Mouse (Mus musculus) hindbrain, embryonic 13.5 days (tissue): Measurements from ENCODE around the gene Kdr. TPM values are rescaled to one million over a fixed set of nuclear protein-coding genes. Genes with fewer than 3 reads are reported as not detected.
"Not testable (repeated sequence)": the region's sequence is repeated elsewhere in the genome, so short reads cannot be mapped to it uniquely, and the experiment has no call there.

Source experiments
- ATAC-seq: fragments of 200-750 bp; cut with Nextera tagmentation; 2 replicates; pipeline ENCODE4 v1.8.0; 2017; ENCODE audit warnings: moderate TSS enrichment; ENCODE audit not compliant: low FRiP score
- H3K27ac ChIP-seq: fragments of 300-500 bp; sonication (generic); 2 replicates; pipeline ENCODE4 v1.5.1; 2015; ENCODE audit warnings: inconsistent platforms, mild to moderate bottlenecking, moderate library complexity
- H3K27me3 ChIP-seq: fragments of 300-500 bp; sonication (generic); 2 replicates; pipeline ENCODE4 v1.6.1; 2015; ENCODE audit warnings: mild to moderate bottlenecking, inconsistent platforms
- H3K36me3 ChIP-seq: fragments of 300-500 bp; sonication (generic); 2 replicates; pipeline ENCODE4 v1.6.1; 2015; ENCODE audit warnings: mild to moderate bottlenecking, inconsistent platforms
- H3K4me1 ChIP-seq: fragments of 300-500 bp; sonication (generic); replicated peaks from 2 replicates; pipeline ENCODE4 v1.6.1; 2015; ENCODE audit warnings: inconsistent platforms
- H3K4me2 ChIP-seq: fragments of 300-500 bp; sonication (generic); 2 replicates; pipeline ENCODE4 v1.6.1; 2015; ENCODE audit warnings: inconsistent platforms, mild to moderate bottlenecking, moderate library complexity
- H3K4me3 ChIP-seq: fragments of 300-500 bp; sonication (generic); 2 replicates; pipeline ENCODE4 v1.5.1; 2015; ENCODE audit warnings: mild to moderate bottlenecking, inconsistent platforms
- H3K9ac ChIP-seq: fragments of 300-500 bp; sonication (generic); 2 replicates; pipeline ENCODE4 v1.6.1; 2015; ENCODE audit warnings: mild to moderate bottlenecking, inconsistent platforms
- H3K9me3 ChIP-seq: fragments of 300-500 bp; sonication (generic); 2 replicates; pipeline ENCODE4 v1.6.1; 2016; ENCODE audit warnings: inconsistent platforms
- WGBS: fragments of 180-500 bp; shearing (Covaris S2); methylation state at CpG from one replicate; pipeline ENCODE4 v1.1.7; 2015; 5-methylcytosine and 5-hydroxymethylcytosine counted together
- polyA plus RNA-seq: library from polyadenylated mRNA; unstranded; fragments of >200 nt; fragmentation: Nextera tagmentation; extraction: Ambion mirVana; gene quantifications from 2 replicates; pipeline ENCODE4 v1.2.1, GENCODE M21; 2015

Kdr gene
- polyA plus RNA-seq, 1 experiment from 2014 or later, result 26.0 TPM

GRCm38 (mm10) chr5:75934201-75934600 lies 44.1 kb downstream of the Kdr start:
- WGBS, result 86% methylated on average over 10 of the region's 10 CpGs
- H3K27me3 ChIP-seq, result no peaks in the 10 kb centered on the region
- H3K4me1 ChIP-seq, result no peaks in the 10 kb centered on the region
- H3K9ac ChIP-seq, result no peak overlapping the region
- ATAC-seq, result no peak
- H3K36me3 ChIP-seq, result no peaks in the 10 kb centered on the region
- no peaks in the 10 kb centered on the region for H3K9me3 ChIP-seq
- H3K27ac ChIP-seq, result no peak overlapping the region
- no peak overlapping the region for H3K4me2 ChIP-seq
- H3K4me3 ChIP-seq, result no peak overlapping the region

- Histone ChIP-seq H3K36me3 (no peaks in the 10 kb centered on the region), H3K9ac (no peak overlapping the region), H3K9me3 (no peaks in the 10 kb centered on the region), H3K4me1 (no peaks in the 10 kb centered on the region), H3K4me3 (no peak overlapping the region), H3K4me2 (no peak overlapping the region), H3K27ac (no peak overlapping the region), H3K27me3 (no peaks in the 10 kb centered on the region)
- ATAC-seq, result no peak
- 85% methylated on average over 20 of the region's 20 CpGs for WGBS
These were observed 44.7 kb downstream of the Kdr start for GRCm38 (mm10) chr5:75933521-75934044.

DNA sequence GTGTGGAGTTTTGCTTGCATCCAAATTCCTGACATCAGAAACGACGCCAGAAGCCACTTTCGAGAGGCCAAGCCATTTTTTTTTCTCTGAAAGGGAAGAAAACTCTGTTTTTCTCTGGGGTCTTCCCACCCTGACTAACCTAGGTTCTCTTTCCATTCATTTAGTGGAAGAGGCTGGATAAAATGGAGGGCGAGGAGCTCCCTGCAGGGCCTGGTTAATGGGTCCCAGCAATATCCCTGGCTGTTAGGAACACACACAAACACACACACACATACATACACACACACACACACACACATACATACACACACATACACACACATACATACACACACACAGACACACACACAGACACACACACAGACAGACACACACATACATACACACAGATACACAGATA lies 46.8 kb downstream of the Kdr start:
- H3K4me1 ChIP-seq, ATAC-seq, H3K4me2 ChIP-seq, H3K36me3 ChIP-seq, H3K27ac ChIP-seq, H3K27me3 ChIP-seq, H3K9me3 ChIP-seq, H3K4me3 ChIP-seq, H3K9ac ChIP-seq: not testable (repeated sequence)
- 91% methylated on average over 4 of the region's 4 CpGs for WGBS

DNA sequence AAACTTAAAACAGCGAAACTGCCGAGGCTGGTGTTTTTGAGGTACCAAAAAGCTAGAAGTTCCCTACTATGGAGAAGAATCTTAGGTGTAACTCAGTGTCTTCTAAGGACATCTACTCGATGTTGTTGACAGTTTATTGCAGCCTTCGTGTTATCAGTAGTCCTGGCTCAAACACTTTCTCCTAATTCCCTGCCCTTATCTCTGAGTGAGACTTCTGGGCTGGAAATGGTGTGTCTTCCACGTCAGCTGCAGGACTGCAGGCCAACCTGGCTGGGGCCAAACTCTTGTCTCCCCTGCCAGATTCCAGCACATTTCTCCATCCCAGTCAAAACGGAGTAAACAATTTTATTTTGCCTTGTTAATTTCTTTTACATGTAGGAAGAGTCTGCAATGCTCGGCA lies 48.3 kb downstream of the Kdr start:
- no peak overlapping the region for H3K4me3 ChIP-seq
- H3K4me1 ChIP-seq, result no peaks in the 10 kb centered on the region
- no peak overlapping the region for H3K4me2 ChIP-seq
- H3K36me3 ChIP-seq, result no peaks in the 10 kb centered on the region
- H3K27me3 ChIP-seq, result no peaks in the 10 kb centered on the region
- no peak overlapping the region for H3K27ac ChIP-seq
- ATAC-seq, result no peak
- no peak overlapping the region for H3K9ac ChIP-seq
- 87% methylated on average over 7 of the region's 7 CpGs for WGBS
- no peaks in the 10 kb centered on the region for H3K9me3 ChIP-seq

GRCm38 (mm10) chr5:75922677-75923076 lies 55.6 kb downstream of the Kdr start:
- Histone ChIP-seq H3K9me3 (no peaks in the 10 kb centered on the region), H3K27ac (no peak overlapping the region), H3K4me1 (peaks cover 5% of the 10 kb centered on the region), H3K36me3 (no peaks in the 10 kb centered on the region), H3K27me3 (no peaks in the 10 kb centered on the region), H3K4me3 (no peak overlapping the region), H3K9ac (no peak overlapping the region), H3K4me2 (no peak overlapping the region)
- ATAC-seq, result 0 out of 2 replicates have a peak, but pooled peaks have one; percentile 49
- WGBS, result 80% methylated on average over 6 of the region's 6 CpGs

DNA sequence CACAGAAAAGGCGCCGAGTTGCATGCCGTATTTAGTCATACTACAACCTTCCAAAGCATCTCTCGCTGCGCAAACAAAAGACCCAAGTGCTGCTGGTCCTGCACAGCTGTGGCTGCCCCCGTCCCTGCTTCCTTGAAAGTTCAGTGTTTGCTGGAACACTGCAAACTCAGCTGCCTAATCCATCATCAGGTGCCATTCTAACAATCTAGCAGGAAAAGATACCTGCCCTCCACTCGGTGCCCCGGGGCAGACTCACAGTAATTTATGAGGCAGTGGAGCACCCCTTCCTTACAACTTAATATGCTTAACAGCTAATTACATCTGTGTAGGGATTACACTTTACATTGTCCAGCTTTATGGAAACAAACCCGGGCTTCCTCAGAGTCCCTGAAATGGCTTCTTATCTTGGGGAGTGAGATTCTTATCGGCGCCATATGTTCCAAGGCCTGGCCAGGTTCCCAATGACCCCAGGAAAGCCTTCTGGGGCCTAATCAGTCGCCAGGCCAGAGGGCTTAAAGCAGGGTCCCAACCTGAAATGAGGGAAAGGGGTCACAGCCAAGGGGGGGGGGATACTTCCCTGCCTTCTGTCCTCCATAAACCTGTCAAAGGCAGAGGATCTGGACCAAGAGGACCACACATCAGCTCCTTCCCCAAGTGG lies 56.4 kb downstream of the Kdr start:
- WGBS, result 74% methylated on average over 12 of the region's 12 CpGs
- Histone ChIP-seq H3K27me3 (no peaks in the 10 kb centered on the region), H3K36me3 (no peaks in the 10 kb centered on the region), H3K4me1 (peaks cover 5% of the 10 kb centered on the region), H3K27ac (0 out of 2 replicates have a peak overlapping the region, but pooled peaks have one; percentile 40), H3K9me3 (no peaks in the 10 kb centered on the region), H3K4me2 (no peak overlapping the region), H3K4me3 (no peak overlapping the region), H3K9ac (no peak overlapping the region)
- no peak for ATAC-seq

GRCm38 (mm10) chr5:75919601-75920000 lies 58.7 kb downstream of the Kdr start:
- WGBS, result 84% methylated on average over 7 of the region's 7 CpGs
- Histone ChIP-seq H3K27me3 (no peaks in the 10 kb centered on the region), H3K9ac (no peak overlapping the region), H3K36me3 (no peaks in the 10 kb centered on the region), H3K9me3 (no peaks in the 10 kb centered on the region), H3K4me1 (peaks cover 5% of the 10 kb centered on the region), H3K4me2 (no peak overlapping the region), H3K4me3 (no peak overlapping the region), H3K27ac (no peak overlapping the region)
- ATAC-seq, result no peak

DNA sequence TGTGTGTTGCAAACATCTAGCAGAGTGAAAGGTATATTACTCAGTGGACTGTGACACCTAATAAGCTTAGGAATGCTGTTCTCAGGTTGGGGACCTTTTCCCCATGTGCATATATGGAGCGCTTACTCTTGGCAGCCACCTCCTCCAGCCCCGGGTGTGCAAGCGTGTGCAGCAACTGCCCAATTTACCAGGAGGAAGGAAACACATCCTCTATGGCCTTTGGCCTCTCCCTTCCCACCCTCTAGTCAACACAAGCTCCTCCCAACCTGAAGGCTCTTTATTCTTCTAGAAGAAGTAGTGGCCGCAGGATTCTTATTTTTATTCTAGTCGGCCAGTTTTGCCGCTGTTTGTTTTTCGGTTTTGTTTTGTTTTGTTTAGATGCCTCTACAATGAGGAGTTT lies 60.1 kb downstream of the Kdr start:
- H3K9me3 ChIP-seq, result no peaks in the 10 kb centered on the region
- no peak for ATAC-seq
- H3K4me3 ChIP-seq, result no peak overlapping the region
- WGBS, result 75% methylated on average over 7 of the region's 7 CpGs
- H3K4me2 ChIP-seq, result no peak overlapping the region
- peaks cover 5% of the 10 kb centered on the region for H3K4me1 ChIP-seq
- H3K36me3 ChIP-seq, result no peaks in the 10 kb centered on the region
- H3K9ac ChIP-seq, result no peak overlapping the region
- H3K27me3 ChIP-seq, result no peaks in the 10 kb centered on the region
- H3K27ac ChIP-seq, result no peak overlapping the region

DNA sequence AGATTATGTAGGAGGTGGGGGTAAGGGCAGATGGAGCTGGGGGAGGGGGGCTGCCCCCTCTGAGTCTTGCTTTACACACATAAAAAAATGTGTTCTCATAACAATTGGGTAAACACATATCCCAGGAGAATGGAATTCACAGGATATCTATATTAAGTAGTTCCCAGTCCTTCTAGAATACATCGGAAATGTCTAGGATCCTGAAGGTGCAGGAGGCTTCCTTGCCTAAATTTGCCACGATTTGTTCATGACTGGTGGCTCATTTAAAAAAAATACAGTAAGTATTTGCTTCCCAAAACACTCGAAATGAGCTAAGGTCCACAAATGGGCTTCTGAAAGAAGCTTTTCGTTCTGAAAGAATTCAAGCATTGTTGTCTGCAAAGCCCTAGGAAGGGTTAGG lies 61.0 kb downstream of the Kdr start:
- Histone ChIP-seq H3K9me3 (no peaks in the 10 kb centered on the region), H3K4me1 (peaks cover 5% of the 10 kb centered on the region), H3K36me3 (no peaks in the 10 kb centered on the region), H3K27me3 (no peaks in the 10 kb centered on the region), H3K4me2 (no peak overlapping the region), H3K27ac (no peak overlapping the region), H3K9ac (no peak overlapping the region), H3K4me3 (no peak overlapping the region)
- no peak for ATAC-seq
- 79% methylated on average over 4 of the region's 4 CpGs for WGBS

DNA sequence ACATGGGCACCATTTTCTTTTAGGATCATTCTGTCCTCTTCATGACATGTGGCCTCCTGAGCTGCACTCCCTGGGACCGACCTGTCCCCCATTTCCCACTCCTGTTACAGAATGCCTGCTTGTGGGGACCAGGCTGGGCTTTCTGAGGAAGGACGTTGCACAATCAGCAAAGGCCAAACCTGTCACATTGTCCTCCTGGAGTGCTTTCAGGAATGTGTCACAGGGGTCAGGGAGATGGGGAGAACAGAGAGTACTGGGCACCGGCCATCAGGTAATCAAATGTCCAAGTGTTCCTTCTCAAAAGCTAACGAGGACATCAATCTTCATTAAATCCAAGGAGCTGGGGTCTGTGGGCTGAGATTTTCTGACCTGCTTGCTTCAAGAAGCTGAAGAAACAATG lies 72.2 kb downstream of the Kdr start:
- Histone ChIP-seq H3K36me3 (no peaks in the 10 kb centered on the region), H3K27ac (no peak overlapping the region), H3K4me2 (no peak overlapping the region), H3K4me3 (no peak overlapping the region), H3K9me3 (no peaks in the 10 kb centered on the region), H3K4me1 (no peaks in the 10 kb centered on the region), H3K9ac (no peak overlapping the region), H3K27me3 (no peaks in the 10 kb centered on the region)
- no peak for ATAC-seq
- 48% methylated on average over 4 of the region's 4 CpGs for WGBS

DNA sequence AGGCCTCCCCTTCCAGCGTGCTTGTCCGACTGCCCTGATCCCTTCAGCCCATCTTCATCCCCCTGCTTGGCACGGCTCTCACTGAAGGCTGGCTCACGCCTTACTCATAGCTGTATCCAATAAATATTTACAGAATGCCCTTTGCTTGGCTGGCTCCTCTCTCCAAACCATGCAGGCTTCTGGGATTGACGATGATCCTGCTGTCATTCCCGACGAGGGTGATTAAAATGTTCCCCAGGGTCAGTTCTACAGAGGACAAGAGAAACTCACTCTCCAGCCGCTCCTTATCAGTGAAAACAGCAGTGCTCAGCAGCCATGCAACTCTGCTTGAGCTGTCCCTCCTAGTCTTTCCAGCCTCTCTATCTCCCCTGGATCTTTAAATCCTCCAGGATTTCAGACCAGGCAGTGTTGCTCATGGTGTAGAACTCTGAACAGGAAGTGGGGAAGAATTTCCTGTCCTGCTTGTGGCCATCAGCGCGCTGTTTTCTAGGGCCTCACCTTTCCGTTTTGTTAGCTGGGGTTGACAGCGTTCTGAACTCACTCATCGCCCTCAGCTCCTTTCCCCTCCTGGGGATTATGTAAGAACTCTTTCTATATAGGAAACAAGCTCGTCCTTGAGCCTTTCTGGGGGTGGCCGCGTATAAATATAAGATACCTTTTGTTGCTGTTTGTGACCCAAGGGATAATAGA lies 77.9 kb downstream of the Kdr start:
- Histone ChIP-seq H3K27ac (no peak overlapping the region), H3K4me1 (peaks cover 17% of the 10 kb centered on the region), H3K9ac (no peak overlapping the region), H3K9me3 (no peaks in the 10 kb centered on the region), H3K4me2 (no peak overlapping the region), H3K27me3 (no peaks in the 10 kb centered on the region), H3K36me3 (no peaks in the 10 kb centered on the region), H3K4me3 (no peak overlapping the region)
- ATAC-seq, result no peak
- 65% methylated on average over 16 of the region's 16 CpGs for WGBS

DNA sequence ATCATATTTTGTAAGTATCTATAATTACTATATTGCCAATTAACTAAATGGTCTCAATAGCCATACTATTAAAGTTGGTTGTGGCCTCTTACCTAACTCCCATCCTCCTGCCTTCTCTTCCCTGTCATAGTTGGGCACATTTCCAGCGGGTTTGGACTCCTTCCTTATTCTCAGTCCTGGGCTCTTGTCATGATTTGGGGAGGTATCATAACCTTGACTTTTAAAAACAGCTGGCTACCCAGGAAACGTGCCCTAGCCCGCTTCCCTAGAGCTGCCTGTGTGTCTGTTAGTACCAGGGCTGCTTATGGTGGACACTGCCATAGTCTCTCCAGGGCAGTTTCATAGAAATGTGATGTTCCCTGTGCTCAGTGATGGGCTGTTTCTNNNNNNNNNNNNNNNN lies 82.9 kb downstream of the Kdr start:
- no peaks in the 10 kb centered on the region for H3K27me3 ChIP-seq
- H3K4me2 ChIP-seq, result no peak overlapping the region
- no peaks in the 10 kb centered on the region for H3K9me3 ChIP-seq
- H3K27ac ChIP-seq, result no peak overlapping the region
- no peak overlapping the region for H3K9ac ChIP-seq
- H3K4me3 ChIP-seq, result no peak overlapping the region
- ATAC-seq, result no peak
- peaks cover 14% of the 10 kb centered on the region for H3K4me1 ChIP-seq
- H3K36me3 ChIP-seq, result no peaks in the 10 kb centered on the region
- 95% methylated on average over 3 of the region's 3 CpGs for WGBS

- Histone ChIP-seq H3K36me3 (no peaks in the 10 kb centered on the region), H3K4me1 (peaks cover 11% of the 10 kb centered on the region), H3K27me3 (no peaks in the 10 kb centered on the region), H3K9ac (no peak overlapping the region; the same call in 1 of the 2 replicates), H3K27ac (peak overlapping the region; percentile 8; the same call in 1 of the 2 replicates), H3K4me3 (no peak overlapping the region), H3K9me3 (no peaks in the 10 kb centered on the region), H3K4me2 (no peak overlapping the region)
- 71% methylated on average over 6 of the region's 6 CpGs for WGBS
- ATAC-seq, result no peak
These were observed 85.2 kb downstream of the Kdr start for GRCm38 (mm10) chr5:75892956-75893471.
